Mouse (Mus musculus) neural tube, embryonic 13.5 days (tissue): ENCODE measurements at regions not wholly inside any gene's neighbourhood (a gene's known extent, or its start where the extent isn't known, plus 50 kb on each side); places are given as distances from the start of the nearest gene placed in this dataset.

Experiments used
- ATAC-seq: fragments of 200-750 bp; cut with Nextera tagmentation; 2 replicates; pipeline ENCODE4 v1.8.0; 2017; ENCODE audit warnings: low read depth, mild to moderate bottlenecking, moderate TSS enrichment, moderate library complexity
- H3K27ac ChIP-seq: fragments of 300-500 bp; sonication (generic); replicated peaks from 2 replicates; pipeline ENCODE4 v1.5.1; 2015; ENCODE audit warnings: moderate library complexity, mild to moderate bottlenecking, inconsistent platforms
- H3K27me3 ChIP-seq: fragments of 300-500 bp; sonication (generic); 2 replicates; pipeline ENCODE4 v1.6.1; 2015; ENCODE audit warnings: mild to moderate bottlenecking, inconsistent platforms
- H3K36me3 ChIP-seq: fragments of 300-500 bp; sonication (generic); 2 replicates; pipeline ENCODE4 v1.6.1; 2015; ENCODE audit warnings: mild to moderate bottlenecking, inconsistent platforms
- H3K4me1 ChIP-seq: fragments of 300-500 bp; sonication (generic); replicated peaks from 2 replicates; pipeline ENCODE4 v1.6.1; 2015; ENCODE audit warnings: inconsistent platforms
- H3K4me2 ChIP-seq: fragments of 300-500 bp; sonication (generic); 2 replicates; pipeline ENCODE4 v1.6.1; 2015; ENCODE audit warnings: inconsistent platforms, mild to moderate bottlenecking, moderate library complexity
- H3K4me3 ChIP-seq: fragments of 300-500 bp; sonication (generic); 2 replicates; pipeline ENCODE4 v1.5.1; 2015; ENCODE audit warnings: mild to moderate bottlenecking, inconsistent platforms
- H3K9ac ChIP-seq: fragments of 300-500 bp; sonication (generic); 2 replicates; pipeline ENCODE4 v1.6.1; 2015; ENCODE audit warnings: moderate library complexity, mild to moderate bottlenecking, inconsistent platforms
- H3K9me3 ChIP-seq: fragments of 300-500 bp; sonication (generic); 2 replicates; pipeline ENCODE4 v1.6.1; 2016; ENCODE audit warnings: inconsistent platforms
- WGBS: fragments of 180-500 bp; shearing (Covaris S2); methylation state at CpG from one replicate; pipeline ENCODE4 v1.1.7; 2015; 5-methylcytosine and 5-hydroxymethylcytosine counted together

DNA sequence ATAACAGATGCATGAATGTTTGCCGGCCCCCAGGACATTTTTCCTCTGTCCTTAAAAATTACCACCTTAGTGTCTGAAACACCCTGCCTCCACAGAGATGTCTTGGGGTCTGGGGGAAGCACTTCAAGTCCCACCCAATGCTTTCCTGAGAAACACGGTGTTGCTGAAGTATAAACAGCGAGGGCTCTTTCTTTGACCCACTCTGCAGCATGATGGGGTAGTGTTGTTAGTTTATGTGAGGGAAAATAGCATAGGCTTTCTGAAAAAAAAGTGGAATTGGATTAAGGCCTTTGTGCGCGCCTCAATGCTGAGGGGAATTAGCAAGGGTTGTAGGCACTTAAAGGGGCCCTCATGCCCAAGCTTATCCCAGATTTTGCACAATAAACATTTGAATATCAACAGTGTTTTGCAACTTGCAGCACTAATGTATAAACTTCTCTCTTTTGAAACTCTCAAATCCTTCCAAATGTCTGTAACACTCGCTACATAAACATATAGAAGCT lies 201.8 kb downstream of the Nr2f2 start:
- Histone ChIP-seq H3K27me3 (peaks cover 4% of the 10 kb centered on the region; the same call in 1 of the 2 replicates), H3K4me2 (no peak overlapping the region), H3K4me3 (no peak overlapping the region), H3K9ac (no peak overlapping the region), H3K27ac (no peak overlapping the region), H3K9me3 (no peaks in the 10 kb centered on the region), H3K4me1 (no peaks in the 10 kb centered on the region), H3K36me3 (no peaks in the 10 kb centered on the region)
- no peak for ATAC-seq
- WGBS = 70% methylated on average over 6 of the region's 6 CpGs

DNA sequence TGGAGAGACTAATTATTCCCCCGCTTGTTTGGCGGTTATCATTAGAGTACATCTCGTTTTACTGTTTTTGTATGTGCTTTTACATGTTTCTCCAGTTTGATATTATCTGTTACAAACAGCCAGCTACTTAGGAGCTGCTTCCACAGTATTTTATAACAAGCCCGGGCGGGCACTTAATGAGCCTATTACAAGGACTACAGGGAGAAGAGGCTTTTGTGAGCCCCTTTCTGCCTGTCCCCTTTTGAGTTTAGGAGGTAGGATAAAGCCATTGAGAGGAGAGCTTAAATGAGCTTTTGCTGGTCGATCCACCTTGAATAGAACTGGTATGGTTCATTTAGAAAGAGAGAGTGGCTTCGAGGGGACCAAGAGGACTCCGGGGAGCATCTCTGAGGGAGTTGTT lies 208.0 kb downstream of the Nr2f2 start:
- 29% methylated on average over 8 of the region's 8 CpGs for WGBS
- no peak for ATAC-seq
- no peaks in the 10 kb centered on the region for H3K27me3 ChIP-seq

DNA sequence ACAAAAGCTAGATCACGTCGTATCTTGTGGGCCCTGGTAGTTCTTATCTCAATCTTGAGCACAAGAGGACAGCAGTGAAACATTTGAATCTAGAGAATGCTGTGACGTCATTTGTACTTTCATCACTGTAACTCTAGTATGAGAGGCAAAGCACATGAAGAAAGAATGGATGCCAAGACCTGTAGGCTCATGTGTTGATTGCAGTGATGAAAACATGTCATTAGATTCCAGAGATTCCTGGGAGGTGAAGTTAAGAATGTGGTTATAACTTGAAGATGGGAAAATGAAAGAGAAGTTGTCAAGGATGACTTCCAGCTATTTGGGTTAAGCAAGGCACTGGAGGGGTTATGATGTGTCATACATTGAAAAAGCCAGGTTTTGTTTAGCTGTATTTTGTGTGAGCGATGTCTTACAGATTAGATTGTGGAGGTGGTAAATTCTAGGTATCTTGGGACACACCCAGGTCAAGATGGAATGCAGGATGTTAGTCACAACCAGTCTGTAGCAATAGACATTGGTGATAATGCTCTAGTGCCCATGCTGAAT lies 221.7 kb downstream of the Nr2f2 start:
- no peaks in the 10 kb centered on the region for H3K9me3 ChIP-seq
- H3K36me3 ChIP-seq = no peaks in the 10 kb centered on the region
- H3K4me1 ChIP-seq = no peaks in the 10 kb centered on the region
- WGBS = 93% methylated on average over 4 of the region's 4 CpGs
- H3K9ac ChIP-seq = no peak overlapping the region
- H3K27me3 ChIP-seq = no peaks in the 10 kb centered on the region
- no peak overlapping the region for H3K27ac ChIP-seq
- H3K4me2 ChIP-seq = no peak overlapping the region
- H3K4me3 ChIP-seq = no peak overlapping the region
- ATAC-seq = no peak

More for the DNA sequence above, 208.0 kb downstream of the Nr2f2 start:
- Histone ChIP-seq H3K36me3 (no peaks in the 10 kb centered on the region), H3K9me3 (no peaks in the 10 kb centered on the region), H3K9ac (no peak overlapping the region), H3K4me1 (no peaks in the 10 kb centered on the region), H3K4me3 (no peak overlapping the region), H3K27ac (no peak overlapping the region), H3K4me2 (no peak overlapping the region)

DNA sequence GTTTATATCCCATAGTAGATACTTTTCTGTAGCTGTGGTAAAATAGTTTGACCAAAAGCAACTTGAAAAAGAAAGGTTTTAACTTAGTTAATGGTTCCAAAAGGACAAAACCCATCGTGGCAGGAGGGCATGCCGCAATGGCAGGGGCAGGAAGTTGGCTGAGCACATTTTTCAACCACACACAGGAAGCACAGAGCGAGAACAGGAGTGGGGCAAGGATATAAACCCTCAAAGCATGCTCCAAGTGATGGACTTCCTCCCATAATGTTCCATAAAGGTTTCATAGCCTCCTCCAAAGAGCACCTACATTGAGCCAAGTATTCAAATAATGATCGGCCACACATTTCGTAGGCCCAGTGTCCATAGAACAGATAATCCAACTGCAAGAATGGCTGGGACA lies 229.7 kb downstream of the Nr2f2 start:
- H3K9ac ChIP-seq = no peak overlapping the region
- H3K4me2 ChIP-seq = no peak overlapping the region
- no peaks in the 10 kb centered on the region for H3K4me1 ChIP-seq
- no peaks in the 10 kb centered on the region for H3K36me3 ChIP-seq
- 91% methylated on average over 5 of the region's 5 CpGs for WGBS
- no peak overlapping the region for H3K4me3 ChIP-seq
- ATAC-seq = no peak
- no peaks in the 10 kb centered on the region for H3K27me3 ChIP-seq
- H3K27ac ChIP-seq = no peak overlapping the region
- H3K9me3 ChIP-seq = no peaks in the 10 kb centered on the region

DNA sequence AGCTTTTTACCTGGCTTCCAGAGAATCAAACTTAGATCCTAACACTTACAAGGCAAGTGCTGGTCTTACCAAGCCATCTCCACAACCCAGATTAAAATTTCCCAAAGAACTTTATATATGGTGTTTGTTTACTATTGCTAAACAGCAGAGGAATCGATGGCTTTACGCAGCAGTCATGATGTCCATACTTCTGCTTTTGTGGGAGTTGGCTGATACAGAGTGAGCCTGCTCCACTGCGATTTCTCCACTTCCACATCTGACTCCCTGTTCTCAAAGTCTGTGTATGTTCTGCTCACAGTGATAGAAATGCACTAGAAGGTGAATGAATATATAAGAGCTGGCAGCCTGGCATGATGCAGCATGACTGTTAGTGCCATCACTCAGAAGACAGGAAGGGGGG lies 231.1 kb downstream of the Nr2f2 start:
- 88% methylated on average over 3 of the region's 3 CpGs for WGBS
- H3K9me3 ChIP-seq = no peaks in the 10 kb centered on the region
- no peak overlapping the region for H3K27ac ChIP-seq
- H3K27me3 ChIP-seq = no peaks in the 10 kb centered on the region
- no peak overlapping the region for H3K4me2 ChIP-seq
- ATAC-seq = no peak
- no peaks in the 10 kb centered on the region for H3K4me1 ChIP-seq
- no peak overlapping the region for H3K4me3 ChIP-seq
- no peak overlapping the region for H3K9ac ChIP-seq
- no peaks in the 10 kb centered on the region for H3K36me3 ChIP-seq

DNA sequence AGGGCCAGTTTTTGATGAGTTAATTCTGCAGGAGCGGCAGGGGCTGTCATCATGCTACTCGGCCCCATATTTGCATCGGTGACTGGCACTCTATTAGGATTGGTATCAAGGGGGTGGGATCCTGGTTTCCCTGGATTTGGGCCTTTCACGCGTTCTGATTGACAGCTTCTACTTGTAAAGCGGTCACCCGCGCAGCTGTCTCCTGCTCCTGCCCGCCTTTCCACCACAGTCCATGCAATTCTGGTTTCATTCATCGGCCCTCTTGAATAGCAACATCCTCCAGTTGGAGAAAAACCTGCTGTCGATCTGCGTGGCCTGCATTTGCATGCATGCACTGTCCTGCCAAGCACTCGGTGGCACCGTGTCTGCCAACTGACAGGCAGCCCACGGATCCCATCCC lies 236.6 kb downstream of the Nr2f2 start:
- Histone ChIP-seq H3K4me2 (0 out of 2 replicates have a peak overlapping the region, but pooled peaks have one; percentile 9), H3K9me3 (no peaks in the 10 kb centered on the region), H3K27ac (no peak overlapping the region), H3K27me3 (0 out of 2 replicates have a peak, but pooled peaks cover 4% of the 10 kb centered on the region), H3K4me3 (no peak overlapping the region), H3K4me1 (0 out of 2 replicates have a peak, but pooled peaks cover 4% of the 10 kb centered on the region), H3K9ac (no peak overlapping the region), H3K36me3 (no peaks in the 10 kb centered on the region)
- 45% methylated on average over 15 of the region's 15 CpGs for WGBS
- ATAC-seq = no peak

DNA sequence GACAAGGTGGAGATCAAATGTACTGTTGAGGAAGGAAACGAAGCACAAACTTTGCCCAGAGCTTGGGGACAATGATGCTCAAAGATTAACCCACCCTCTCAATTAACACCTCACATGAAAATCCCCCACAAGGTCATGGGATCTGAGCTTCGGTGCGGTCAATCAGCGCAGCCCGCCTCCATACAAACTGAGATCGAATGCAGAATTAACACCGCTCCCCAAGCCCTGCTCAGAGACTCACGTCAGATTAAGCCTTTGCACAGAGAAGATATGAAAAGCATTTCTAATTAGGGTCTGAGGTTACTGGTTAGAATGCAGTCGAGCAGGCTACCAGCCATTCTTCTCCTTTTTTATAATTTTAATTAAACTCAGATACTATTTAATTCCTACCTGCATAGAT lies 243.7 kb downstream of the Nr2f2 start:
- Histone ChIP-seq H3K36me3 (no peaks in the 10 kb centered on the region), H3K27me3 (peaks cover 34% of the 10 kb centered on the region), H3K9ac (no peak overlapping the region), H3K9me3 (no peaks in the 10 kb centered on the region), H3K4me2 (no peak overlapping the region), H3K27ac (no peak overlapping the region), H3K4me1 (peaks cover 13% of the 10 kb centered on the region; the same call in 1 of the 2 replicates), H3K4me3 (no peak overlapping the region)
- WGBS = 87% methylated on average over 9 of the region's 9 CpGs
- no peak for ATAC-seq

DNA sequence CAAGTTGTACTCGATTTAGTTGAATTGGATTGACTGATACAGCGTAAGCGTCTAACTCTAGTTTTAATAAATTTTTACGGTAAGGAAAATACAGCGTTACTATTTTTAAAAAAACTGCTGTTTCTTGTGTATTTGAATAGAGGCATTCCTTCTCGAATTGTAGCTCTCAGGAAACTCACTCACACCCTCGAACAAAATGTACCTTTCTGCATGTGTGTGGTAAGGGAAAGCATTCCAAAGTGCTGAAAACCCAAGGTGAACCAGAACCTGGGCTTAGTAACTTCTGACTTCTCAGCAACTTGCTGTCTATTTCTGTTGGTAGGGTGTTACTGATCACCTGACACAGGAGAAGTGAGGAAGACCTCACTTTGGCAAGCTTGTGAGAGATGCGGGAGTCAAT lies 247.0 kb downstream of the Nr2f2 start:
- Histone ChIP-seq H3K4me3 (no peak overlapping the region), H3K36me3 (no peaks in the 10 kb centered on the region), H3K9ac (no peak overlapping the region), H3K4me1 (peaks cover 16% of the 10 kb centered on the region; the same call in 1 of the 2 replicates), H3K27me3 (peaks cover 60% of the 10 kb centered on the region), H3K4me2 (no peak overlapping the region), H3K27ac (no peak overlapping the region), H3K9me3 (no peaks in the 10 kb centered on the region)
- WGBS = 82% methylated on average over 8 of the region's 8 CpGs
- ATAC-seq = no peak

DNA sequence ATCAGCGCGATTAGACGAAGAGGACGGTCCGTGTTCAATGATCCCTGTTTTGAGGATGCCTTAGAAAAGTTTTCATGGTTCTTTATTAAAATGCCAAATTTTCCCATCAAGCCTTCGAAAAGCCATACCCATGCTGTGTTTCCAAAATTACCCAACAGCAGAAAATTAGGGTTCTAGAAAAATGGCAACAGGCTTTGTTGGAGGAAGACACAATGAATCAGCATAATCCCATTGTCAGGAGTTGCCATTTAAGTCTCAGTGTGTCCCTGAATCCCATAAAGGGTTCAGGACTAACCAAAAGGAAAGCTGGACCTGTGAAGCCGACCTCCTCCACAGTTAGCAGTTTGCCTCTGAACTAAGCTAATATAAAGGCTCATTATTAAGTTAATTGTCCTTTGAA lies 247.6 kb downstream of the Nr2f2 start:
- no peaks in the 10 kb centered on the region for H3K9me3 ChIP-seq
- peak overlapping the region; percentile 71 for H3K4me2 ChIP-seq
- peaks cover 16% of the 10 kb centered on the region; the same call in 1 of the 2 replicates for H3K4me1 ChIP-seq
- peak overlapping the region; percentile 62 for H3K9ac ChIP-seq
- H3K27ac ChIP-seq = no peak overlapping the region; the same call in 1 of the 2 replicates
- peaks cover 66% of the 10 kb centered on the region for H3K27me3 ChIP-seq
- H3K4me3 ChIP-seq = peak overlapping the region; percentile 38
- no peak for ATAC-seq
- H3K36me3 ChIP-seq = no peaks in the 10 kb centered on the region
- 30% methylated on average over 7 of the region's 7 CpGs for WGBS

DNA sequence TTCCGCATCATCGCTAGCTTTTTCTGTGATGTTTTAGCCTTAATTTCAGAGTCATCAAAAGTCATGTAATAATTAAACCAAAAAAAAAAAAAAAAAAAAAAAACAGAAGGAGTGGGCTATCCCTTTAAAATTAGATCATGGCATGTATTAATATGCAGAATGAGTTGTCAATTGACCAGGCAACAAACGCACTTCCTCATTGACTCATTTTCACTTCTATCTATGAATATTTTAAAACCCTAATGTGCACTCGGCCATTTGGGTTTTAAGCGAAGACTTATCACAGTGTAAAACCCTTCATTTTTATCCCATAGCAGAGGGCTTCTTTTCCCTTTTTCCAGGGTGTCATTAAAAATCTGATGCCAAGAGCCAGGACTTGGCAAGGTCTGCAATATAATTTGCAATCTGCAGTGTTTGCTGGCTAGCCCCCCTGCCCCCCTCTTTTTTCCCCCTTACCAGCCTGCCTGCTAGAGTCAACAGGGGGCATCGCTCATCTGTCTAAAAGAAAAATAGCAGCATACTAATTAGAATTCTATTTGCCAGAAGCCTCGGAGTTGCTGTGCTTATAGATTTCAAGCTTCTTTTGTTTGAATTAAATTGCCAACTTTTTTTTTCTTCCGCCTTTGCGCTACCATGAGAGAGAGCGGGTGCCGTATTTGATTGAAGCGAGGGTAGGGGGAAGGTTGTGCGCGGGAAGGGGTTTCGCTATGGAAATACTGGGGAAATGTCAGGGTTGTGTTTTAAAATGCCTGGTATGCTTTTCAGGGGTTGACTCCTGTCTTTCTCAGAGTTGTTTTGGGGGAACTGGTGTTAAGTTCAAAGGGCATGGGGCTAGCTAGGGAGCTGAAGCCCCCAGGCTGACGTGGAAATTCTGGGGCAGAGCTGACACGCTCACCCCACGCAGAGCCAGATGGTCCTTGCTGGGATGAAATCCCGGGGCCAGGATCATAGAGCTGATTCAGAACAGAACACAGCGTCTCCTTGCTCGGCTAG lies 248.3 kb downstream of the Nr2f2 start:
- ATAC-seq = peak; percentile 74; the same call in 1 of the 2 replicates
- Histone ChIP-seq H3K4me2 (peak overlapping the region; percentile 71), H3K27me3 (peaks cover 66% of the 10 kb centered on the region), H3K4me3 (peak overlapping the region; percentile 38), H3K27ac (peak overlapping the region; percentile 25; the same call in 1 of the 2 replicates), H3K36me3 (no peaks in the 10 kb centered on the region), H3K4me1 (peaks cover 16% of the 10 kb centered on the region; the same call in 1 of the 2 replicates), H3K9me3 (no peaks in the 10 kb centered on the region), H3K9ac (peak overlapping the region; percentile 62)
- WGBS = 7% methylated on average over 21 of the region's 21 CpGs

DNA sequence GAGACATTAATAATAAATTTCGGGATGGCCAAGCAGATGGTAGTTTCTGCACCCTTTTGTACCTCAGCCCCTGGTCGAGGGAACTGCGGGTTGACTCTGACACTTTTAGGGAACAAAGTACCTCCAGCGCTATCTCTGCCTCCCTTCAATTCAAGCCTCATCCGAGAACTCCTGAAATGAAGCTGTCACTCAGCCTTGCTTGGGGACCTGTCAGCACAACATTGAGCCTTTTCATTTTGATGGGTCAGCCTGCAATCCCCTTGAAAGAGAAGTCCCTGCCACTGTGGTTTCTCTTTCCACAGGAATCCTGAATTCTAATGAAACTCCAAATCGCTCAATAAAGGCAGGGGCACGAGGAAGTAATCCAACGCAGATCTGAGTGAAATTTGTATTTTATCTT lies 257.5 kb downstream of the Nr2f2 start:
- 38% methylated on average over 8 of the region's 8 CpGs for WGBS

DNA sequence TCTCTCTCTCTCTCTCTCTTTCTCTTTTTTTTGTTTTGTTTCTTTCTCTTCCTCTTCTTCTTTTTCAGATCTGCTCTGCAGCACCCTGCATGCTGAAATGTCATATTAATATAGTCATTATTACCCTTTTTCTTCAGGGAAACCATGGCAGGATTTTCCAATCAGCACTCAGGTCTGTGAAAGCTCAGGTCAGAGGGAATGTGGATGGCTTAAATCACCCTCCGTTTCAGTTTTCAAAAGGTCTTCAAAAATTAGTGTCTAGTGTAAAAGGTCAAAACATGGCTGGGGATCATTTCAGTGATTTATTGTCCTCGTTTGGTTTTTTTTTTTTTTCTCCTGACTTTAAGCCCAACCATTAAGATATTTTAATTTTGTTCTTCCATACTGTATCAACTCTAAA lies 261.5 kb downstream of the Nr2f2 start:
- H3K27me3 ChIP-seq = peaks cover 40% of the 10 kb centered on the region
- H3K27ac ChIP-seq = peak overlapping the region; percentile 79
- 19% methylated on average over 2 of the region's 2 CpGs for WGBS

More for the DNA sequence above, 257.5 kb downstream of the Nr2f2 start:
- Histone ChIP-seq H3K4me1 (peaks cover 14% of the 10 kb centered on the region), H3K9ac (no peak overlapping the region), H3K27me3 (peaks cover 42% of the 10 kb centered on the region), H3K27ac (no peak overlapping the region), H3K9me3 (no peaks in the 10 kb centered on the region), H3K4me2 (no peak overlapping the region), H3K4me3 (no peak overlapping the region), H3K36me3 (no peaks in the 10 kb centered on the region)
- ATAC-seq = no peak

More for the DNA sequence above, 261.5 kb downstream of the Nr2f2 start:
- H3K4me2 ChIP-seq = peak overlapping the region; percentile 19; the same call in 1 of the 2 replicates
- no peak overlapping the region for H3K9ac ChIP-seq
- H3K9me3 ChIP-seq = no peaks in the 10 kb centered on the region
- peaks cover 21% of the 10 kb centered on the region for H3K4me1 ChIP-seq
- H3K4me3 ChIP-seq = no peak overlapping the region
- ATAC-seq = no peak
- no peaks in the 10 kb centered on the region for H3K36me3 ChIP-seq
